Mouse (Mus musculus): ENCODE measurements around the gene Grk6.

The Grk6 gene

GRCm38 (mm10) chr13:55465184-55465583, 20.3 kb downstream of the Grk6 start:
- peak in 1 of 2 experiments; percentile 42 for DNase-seq

DNA sequence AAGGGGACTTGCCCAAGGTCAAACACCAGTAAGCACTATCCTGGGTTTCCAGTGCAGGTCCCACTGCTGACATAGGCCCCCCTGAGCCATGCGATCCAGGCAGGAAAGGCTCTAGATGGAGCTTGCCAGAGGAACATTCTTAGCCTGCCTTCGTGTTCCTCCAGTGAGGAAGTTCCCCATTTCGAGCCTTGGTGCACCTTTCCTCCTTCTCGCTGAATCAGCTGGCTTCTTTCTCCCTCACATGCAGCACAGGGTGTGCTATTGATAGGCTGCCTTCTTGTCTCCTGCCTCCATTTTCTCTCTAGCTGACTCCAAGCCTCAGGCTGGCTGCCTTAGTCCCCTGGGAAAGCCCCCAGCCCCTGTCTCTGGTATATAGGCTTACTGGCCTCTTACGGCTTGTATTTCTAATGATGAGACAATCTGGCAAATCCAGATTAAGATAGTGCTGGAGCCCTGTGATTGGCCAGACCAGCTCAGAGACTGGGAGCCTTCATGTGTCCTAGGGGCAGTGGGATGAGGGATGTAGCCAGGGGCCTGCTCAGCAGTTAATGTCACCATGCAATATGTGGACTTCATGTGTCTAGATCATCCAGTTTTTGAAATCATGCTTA, 21.1 kb downstream of the Grk6 start:
- no peak for DNase-seq

DNA sequence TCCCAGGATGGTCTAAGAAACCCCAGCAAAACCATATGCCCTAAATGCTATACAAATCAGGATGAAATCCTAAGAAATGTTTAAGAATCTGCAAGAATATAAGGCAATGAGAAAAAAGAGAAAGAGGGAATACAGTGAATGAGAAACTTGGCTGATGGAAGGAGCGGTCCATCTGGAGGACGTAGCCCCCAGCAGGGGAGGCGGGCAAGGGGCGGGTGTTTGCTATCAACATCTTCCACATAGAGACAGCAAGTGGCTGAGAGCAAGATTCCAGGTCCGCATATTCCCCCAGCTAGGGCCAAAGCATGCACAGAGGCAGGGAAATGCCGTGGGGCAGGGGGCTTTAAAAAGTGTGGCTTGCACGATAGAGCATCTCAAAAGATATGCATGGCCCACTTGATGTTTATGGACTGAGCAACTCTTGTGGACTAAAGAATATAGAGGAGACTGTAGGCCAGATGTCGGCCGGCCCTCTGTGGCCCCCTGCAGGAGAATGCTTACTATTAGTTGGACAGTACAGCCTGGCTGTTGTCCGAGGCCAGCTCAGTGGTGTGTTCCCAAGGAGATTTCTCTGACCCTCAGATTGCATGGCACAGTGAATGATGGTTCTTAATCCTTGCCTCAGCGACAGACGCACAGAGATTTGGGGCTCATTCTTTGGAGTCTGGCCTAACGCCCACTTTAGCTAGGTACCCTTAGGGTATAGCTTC, 24.1 kb downstream of the Grk6 start:
- no peak for DNase-seq

- no peak for DNase-seq
Measured at GRCm38 (mm10) chr13:55470372-55470771, 25.5 kb downstream of the Grk6 start.

GRCm38 (mm10) chr13:55471156-55471818, 26.4 kb downstream of the Grk6 start:
- peak; percentile 84 to 85 for DNase-seq

- DNase-seq: no peak
Measured at GRCm38 (mm10) chr13:55471819-55472131, 26.9 kb downstream of the Grk6 start.

- peak; percentile 48 to 60 for DNase-seq
Measured at GRCm38 (mm10) chr13:55472132-55473022, 27.5 kb downstream of the Grk6 start.

GRCm38 (mm10) chr13:55473076-55473831, 28.4 kb downstream of the Grk6 start:
- peak; percentile 52 to 60 for DNase-seq

GRCm38 (mm10) chr13:55473961-55474360, 29.1 kb downstream of the Grk6 start:
- no peak for DNase-seq

GRCm38 (mm10) chr13:55474621-55475069, 29.8 kb downstream of the Grk6 start:
- DNase-seq: no peak

DNA sequence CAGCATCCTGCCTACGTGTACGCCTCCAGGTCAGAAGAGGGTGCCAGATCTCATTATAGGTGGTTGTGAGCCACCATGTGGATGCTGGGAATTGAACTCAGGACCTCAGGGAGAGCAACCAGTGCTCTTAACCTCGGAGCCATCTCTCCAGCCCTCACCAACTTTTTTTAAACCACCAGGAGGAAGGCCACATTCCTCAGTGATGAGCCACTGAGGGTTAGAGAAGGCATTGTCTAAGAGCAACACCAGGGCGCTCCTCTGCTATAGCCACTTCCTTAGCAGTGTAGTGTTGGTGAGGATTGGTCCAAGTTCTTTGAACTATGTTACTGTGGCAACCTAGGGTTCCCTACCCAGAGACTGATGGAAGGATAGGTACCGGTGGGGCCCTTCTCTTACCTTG, 30.9 kb downstream of the Grk6 start:
- no peak for DNase-seq

- DNase-seq: no peak
Measured at GRCm38 (mm10) chr13:55476256-55476655, 31.4 kb downstream of the Grk6 start.

GRCm38 (mm10) chr13:55477492-55477891, 32.6 kb downstream of the Grk6 start:
- no peak for DNase-seq

DNA sequence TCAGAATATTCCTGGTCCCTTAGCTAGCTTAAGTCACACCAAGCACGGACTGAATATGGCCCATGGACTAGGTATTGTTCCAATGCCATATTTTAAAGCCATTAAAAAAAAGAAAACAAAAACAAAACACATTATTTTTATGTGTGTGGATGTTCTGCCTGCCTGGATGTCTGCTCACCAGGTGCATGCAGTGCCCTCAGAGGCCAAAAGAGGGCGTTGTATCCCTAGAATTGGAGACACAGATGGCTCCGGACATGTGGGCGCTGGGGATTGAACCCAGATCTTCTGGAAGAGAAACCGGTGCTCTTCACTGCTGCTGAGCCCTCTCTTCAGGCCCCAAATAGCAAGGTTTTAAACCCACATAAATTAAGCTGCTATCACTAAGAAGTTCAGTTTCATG, 33.2 kb downstream of the Grk6 start:
- no peak for DNase-seq

DNA sequence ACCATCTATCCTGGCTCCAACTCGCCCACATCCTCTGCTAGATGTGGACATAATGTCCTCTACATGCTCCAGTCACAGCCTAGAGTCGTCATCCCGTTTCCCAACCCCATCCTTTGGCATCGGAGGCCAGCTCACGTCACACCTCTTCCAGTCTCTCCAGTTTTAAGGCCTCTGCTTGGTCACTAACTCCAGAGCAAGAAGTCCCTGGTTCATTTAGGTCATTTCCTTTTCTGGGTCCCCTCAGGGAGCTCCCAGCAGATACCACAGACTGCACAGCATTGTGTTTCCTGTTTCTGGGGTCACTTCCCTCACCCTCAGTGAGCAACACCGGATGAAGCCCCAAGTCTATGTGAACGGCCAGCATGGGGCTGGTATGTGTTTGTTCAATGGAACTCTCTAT, 34.1 kb downstream of the Grk6 start:
- no peak for DNase-seq

GRCm38 (mm10) chr13:55479929-55480328, 35.1 kb downstream of the Grk6 start:
- DNase-seq: no peak

- DNase-seq: no peak
Measured at GRCm38 (mm10) chr13:55482542-55482941, 37.7 kb downstream of the Grk6 start.

- no peak for DNase-seq
Measured at GRCm38 (mm10) chr13:55483071-55483470, 38.2 kb downstream of the Grk6 start.

DNA sequence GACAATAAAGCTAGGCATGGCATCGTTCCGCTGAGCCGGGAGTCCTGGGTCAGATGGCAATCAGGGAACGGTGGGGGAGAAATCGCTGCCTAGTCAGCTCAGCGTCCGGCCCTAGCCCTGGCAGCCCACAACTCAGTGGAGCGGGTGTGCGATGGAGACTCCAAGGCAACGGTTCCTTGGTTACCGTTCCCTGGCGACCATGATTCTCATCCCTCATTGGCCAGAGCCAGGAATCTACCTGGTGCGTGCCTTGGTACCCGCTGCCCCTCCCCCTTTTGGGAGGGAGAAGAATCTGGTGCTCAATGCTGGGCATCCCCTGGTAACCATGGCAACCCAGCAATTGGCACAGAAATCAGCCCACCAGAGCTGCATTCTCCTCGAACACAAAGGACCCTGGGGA, 38.7 kb downstream of the Grk6 start:
- no peak for DNase-seq

DNA sequence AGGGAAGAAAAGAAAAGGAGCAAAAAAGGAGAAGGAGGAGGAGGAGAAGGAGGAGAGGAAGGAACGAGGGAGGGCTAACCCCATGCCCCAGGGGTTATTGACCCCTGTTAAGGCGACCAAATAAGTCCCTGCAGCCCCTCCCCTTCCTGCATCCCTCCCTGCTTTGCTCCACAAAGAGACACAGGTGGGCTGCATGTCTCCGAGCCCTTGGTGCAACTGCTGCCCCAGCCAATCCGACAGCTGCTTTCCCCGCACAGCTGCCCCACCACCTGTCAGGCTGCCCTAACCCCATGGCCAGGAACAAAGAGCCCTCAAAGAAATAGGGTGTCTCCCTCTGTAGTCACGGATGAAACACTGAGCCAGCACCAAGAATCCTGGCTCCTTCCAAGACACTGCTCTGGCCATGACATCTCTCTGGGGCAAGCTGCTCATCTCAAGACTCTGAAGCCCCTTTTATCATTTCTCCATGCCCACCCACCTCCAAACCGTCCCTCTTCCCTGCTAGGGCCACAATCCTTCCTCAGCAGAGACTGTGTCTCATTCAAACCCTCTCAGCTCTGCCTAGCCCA, 39.7 kb downstream of the Grk6 start:
- DNase-seq: peak in 1 of 2 experiments; percentile 63

GRCm38 (mm10) chr13:55486029-55486794, 41.3 kb downstream of the Grk6 start:
- no peak for DNase-seq

All from thymus, postnatal 36 days (tissue).